Mouse (Mus musculus): ENCODE measurements around the gene Carns1. TPM values are rescaled to one million over a fixed set of nuclear protein-coding genes. Genes with fewer than 3 reads are reported as not detected.

Gene Carns1
- polyA plus RNA-seq, 1 experiment, result 14.4 TPM

DNA sequence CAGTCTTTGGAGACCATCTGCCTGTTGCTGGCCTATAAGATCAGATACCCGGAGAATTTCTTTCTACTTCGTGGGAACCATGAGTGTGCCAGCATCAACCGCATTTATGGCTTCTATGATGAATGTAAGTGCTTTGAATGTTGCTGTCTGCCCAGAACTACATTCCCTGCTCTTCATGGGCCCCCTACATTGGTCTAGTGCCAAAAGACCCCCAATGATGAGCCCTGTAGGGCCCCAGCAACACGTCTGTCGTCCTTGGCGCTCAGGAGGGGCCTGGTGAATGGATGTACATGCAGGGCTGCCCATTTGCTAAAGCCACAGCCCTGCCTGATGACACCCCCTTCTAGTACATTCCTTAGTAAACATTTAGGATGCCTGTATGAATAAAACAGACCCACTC is 17.9 kb upstream of the Carns1 start:
- no peak for DNase-seq
- H3K4me3 ChIP-seq (replicated peaks; ENCODE audit: extremely low read depth, low read depth, low read length), result peak overlapping the region; percentile 93
- peaks cover 10% of the 10 kb centered on the region for H3K4me1 ChIP-seq (ENCODE audit: control insufficient read depth, insufficient read depth, low read length)
- 37% methylated on average over 6 of the region's 6 CpGs for whole genome bisulfite sequencing
- TF ChIP-seq POLR2A (IDR thresholded peaks at IDR 0.05; ENCODE audit: borderline replicate concordance, extremely low read depth, low read depth, low read length) (no peak), CTCF (IDR thresholded peaks at IDR 0.05; ENCODE audit: insufficient read depth, low read length) (no peak)

DNA sequence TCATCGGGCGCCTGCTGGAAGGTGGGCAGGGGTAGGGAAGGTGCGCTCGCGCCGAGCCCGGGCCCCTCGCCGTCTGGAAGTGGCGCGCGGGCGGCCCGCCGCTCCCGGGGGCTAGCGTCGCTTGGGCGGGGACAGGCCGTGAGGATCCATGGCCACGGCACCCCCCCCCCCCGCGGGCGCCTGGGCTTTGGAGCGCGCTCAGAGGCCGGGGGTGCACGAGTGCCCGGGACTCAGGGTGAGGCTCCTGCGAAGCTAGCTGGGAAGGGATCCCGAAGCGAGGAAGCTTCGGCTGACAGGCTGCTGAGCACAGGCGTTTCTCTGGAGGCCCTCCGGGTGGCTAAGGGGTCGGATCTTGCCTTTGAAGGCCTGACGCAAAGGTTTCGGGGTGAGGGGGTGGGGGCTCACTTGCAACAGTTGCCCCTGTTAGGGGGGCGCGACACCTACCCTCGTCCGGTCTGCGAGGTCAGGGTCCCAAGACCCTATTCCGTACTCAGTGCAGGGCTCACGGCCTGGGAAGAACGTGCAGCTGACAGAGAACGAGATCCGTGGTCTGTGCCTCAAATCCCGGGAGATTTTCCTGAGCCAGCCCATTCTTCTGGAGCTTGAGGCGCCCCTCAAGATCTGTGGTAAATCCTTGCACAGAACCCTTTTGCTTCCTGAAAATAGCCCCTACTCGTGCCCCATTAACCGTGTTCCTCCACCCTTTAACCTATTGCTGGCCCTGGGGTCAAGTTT is 17.1 kb upstream of the Carns1 start:
- DNase-seq, result no peak
- no peak for TF ChIP-seq CTCF (IDR thresholded peaks at IDR 0.05; ENCODE audit: insufficient read depth, low read length)
- no peak for TF ChIP-seq POLR2A (IDR thresholded peaks at IDR 0.05; ENCODE audit: borderline replicate concordance, extremely low read depth, low read depth, low read length)
- Histone ChIP-seq H3K4me3 (replicated peaks; ENCODE audit: extremely low read depth, low read depth, low read length) (peak overlapping the region; percentile 93), H3K4me1 (ENCODE audit: control insufficient read depth, insufficient read depth, low read length) (peaks cover 10% of the 10 kb centered on the region)
- WGBS, result under 1% methylated on average over 52 of the region's 52 CpGs

- TF ChIP-seq CTCF (IDR thresholded peaks at IDR 0.05; ENCODE audit: insufficient read depth, low read length) (peak; percentile 34; the same call in 1 of the 2 replicates), POLR2A (IDR thresholded peaks at IDR 0.05; ENCODE audit: borderline replicate concordance, extremely low read depth, low read depth, low read length) (peak; percentile 86; the same call in 1 of the 2 replicates)
- WGBS, result 2% methylated on average over 45 of the region's 47 CpGs
- DNase-seq, result peak; percentile 92
- Histone ChIP-seq H3K4me3 (replicated peaks; ENCODE audit: extremely low read depth, low read depth, low read length) (peak within 1 kb of the TSS; percentile 93), H3K4me1 (ENCODE audit: control insufficient read depth, insufficient read depth, low read length) (peaks cover 10% of the 10 kb centered on the region)
Observed at GRCm38 (mm10) chr19:4191528-4192250, 16.4 kb upstream of the Carns1 start, which contains the start of gene Ppp1ca. TSS of gene Ppp1ca (plus strand) at chr19:4192065.

DNA sequence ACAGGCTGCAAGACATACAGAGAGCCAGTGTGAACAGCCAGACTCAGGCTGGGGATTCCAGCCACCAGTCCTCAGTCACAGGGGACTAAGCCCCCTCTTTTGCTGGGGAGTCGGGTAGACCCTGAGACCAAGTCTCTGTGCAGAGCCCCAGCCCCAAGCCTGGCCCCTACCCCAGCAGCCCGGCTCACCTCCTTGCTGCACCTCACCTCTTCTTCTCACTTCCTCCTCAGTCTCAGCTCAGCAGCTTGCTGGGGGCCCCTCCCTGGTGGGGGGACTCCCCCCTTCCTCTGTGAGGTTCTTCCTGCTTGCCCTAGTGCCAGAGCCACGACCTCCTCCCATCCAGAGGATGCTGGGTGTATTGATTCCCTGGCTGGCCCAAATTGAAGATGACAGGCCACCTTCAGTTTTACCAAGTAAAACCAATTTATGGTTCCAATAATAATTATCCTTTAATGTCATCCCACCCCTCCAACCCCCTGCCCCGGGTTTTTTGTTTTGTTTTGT is 15.6 kb upstream of the Carns1 start, which contains the start of gene Tbc1d10c:
TSS of gene Tbc1d10c (minus strand) at position 454 of the 504 bp plus-strand sequence.
- no peak for DNase-seq
- TF ChIP-seq CTCF (IDR thresholded peaks at IDR 0.05; ENCODE audit: insufficient read depth, low read length) (no peak), POLR2A (IDR thresholded peaks at IDR 0.05; ENCODE audit: borderline replicate concordance, extremely low read depth, low read depth, low read length) (peak; percentile 25; the same call in 1 of the 2 replicates)
- 44% methylated on average over 4 of the region's 4 CpGs for WGBS
- H3K4me3 ChIP-seq (replicated peaks; ENCODE audit: extremely low read depth, low read depth, low read length), result peak within 1 kb of the TSS; percentile 93
- H3K4me1 ChIP-seq (ENCODE audit: control insufficient read depth, insufficient read depth, low read length), result peaks cover 10% of the 10 kb centered on the region

- H3K4me1 ChIP-seq (ENCODE audit: control insufficient read depth, insufficient read depth, low read length), result peaks cover 8% of the 10 kb centered on the region
- WGBS, result 72% methylated on average over 12 of the region's 12 CpGs
- peak overlapping the region; percentile 18 for H3K4me3 ChIP-seq (replicated peaks; ENCODE audit: extremely low read depth, low read depth, low read length)
Observed at GRCm38 (mm10) chr19:4189051-4189620, 13.9 kb upstream of the Carns1 start.

GRCm38 (mm10) chr19:4187303-4187702 is 12.0 kb upstream of the Carns1 start:
- 73% methylated on average over 3 of the region's 3 CpGs for WGBS
- no peak overlapping the region for H3K4me3 ChIP-seq (replicated peaks; ENCODE audit: extremely low read depth, low read depth, low read length)
- TF ChIP-seq POLR2A (IDR thresholded peaks at IDR 0.05; ENCODE audit: borderline replicate concordance, extremely low read depth, low read depth, low read length) (no peak), CTCF (IDR thresholded peaks at IDR 0.05; ENCODE audit: insufficient read depth, low read length) (no peak)

More at GRCm38 (mm10) chr19:4189051-4189620, 13.9 kb upstream of the Carns1 start:
- DNase-seq, result no peak
- no peak for TF ChIP-seq POLR2A (IDR thresholded peaks at IDR 0.05; ENCODE audit: borderline replicate concordance, extremely low read depth, low read depth, low read length)
- TF ChIP-seq CTCF (IDR thresholded peaks at IDR 0.05; ENCODE audit: insufficient read depth, low read length), result no peak

GRCm38 (mm10) chr19:4184976-4185975 is 10.0 kb upstream of the Carns1 start:
- Histone ChIP-seq H3K4me1 (ENCODE audit: control insufficient read depth, insufficient read depth, low read length) (peaks cover 6% of the 10 kb centered on the region; the same call in 1 of the 2 replicates), H3K4me3 (replicated peaks; ENCODE audit: extremely low read depth, low read depth, low read length) (no peak overlapping the region)
- TF ChIP-seq POLR2A (IDR thresholded peaks at IDR 0.05; ENCODE audit: borderline replicate concordance, extremely low read depth, low read depth, low read length), result no peak
- no peak for TF ChIP-seq CTCF (IDR thresholded peaks at IDR 0.05; ENCODE audit: insufficient read depth, low read length)
- no peak for DNase-seq
- WGBS, result 46% methylated on average over 15 of the region's 15 CpGs

More at GRCm38 (mm10) chr19:4187303-4187702, 12.0 kb upstream of the Carns1 start:
- DNase-seq, result no peak
- H3K4me1 ChIP-seq (ENCODE audit: control insufficient read depth, insufficient read depth, low read length), result peaks cover 1% of the 10 kb centered on the region; the same call in 1 of the 2 replicates

GRCm38 (mm10) chr19:4183689-4184088 is 8.4 kb upstream of the Carns1 start:
- WGBS, result 87% methylated on average over 2 of the region's 2 CpGs
- no peak for TF ChIP-seq POLR2A (IDR thresholded peaks at IDR 0.05; ENCODE audit: borderline replicate concordance, extremely low read depth, low read depth, low read length)
- no peak for TF ChIP-seq CTCF (IDR thresholded peaks at IDR 0.05; ENCODE audit: insufficient read depth, low read length)
- H3K4me1 ChIP-seq (ENCODE audit: control insufficient read depth, insufficient read depth, low read length), result peaks cover 6% of the 10 kb centered on the region; the same call in 1 of the 2 replicates

More at GRCm38 (mm10) chr19:4183689-4184088, 8.4 kb upstream of the Carns1 start:
- DNase-seq, result no peak
- no peak overlapping the region for H3K4me3 ChIP-seq (replicated peaks; ENCODE audit: extremely low read depth, low read depth, low read length)
